Mouse (Mus musculus): Measurements from ENCODE around the gene Synj2. TPM values are rescaled to one million over a fixed set of nuclear protein-coding genes. Genes with fewer than 3 reads are reported as not detected.

Synj2 gene
- polyA plus RNA-seq, 1 experiment from 2014 or later: 2.5 TPM

GRCm38 (mm10) chr17:5977056-5977920, 36.2 kb downstream of the Synj2 start:
- ATAC-seq (ENCODE audit: insufficient number of reproducible peaks, insufficient read depth, low FRiP score, low TSS enrichment): no peak
- no peak overlapping the region for H3K4me3 ChIP-seq
- WGBS: 45% methylated on average over 16 of the region's 16 CpGs
- no peaks in the 10 kb centered on the region for H3K27me3 ChIP-seq
- no peaks in the 10 kb centered on the region for H3K9me3 ChIP-seq
- peak overlapping the region; percentile 37; the same call in 1 of the 2 replicates for H3K27ac ChIP-seq
- H3K4me2 ChIP-seq (replicated peaks): no peak overlapping the region
- no peaks in the 10 kb centered on the region for H3K36me3 ChIP-seq
- peaks cover 28% of the 10 kb centered on the region for H3K4me1 ChIP-seq
- H3K9ac ChIP-seq: no peak overlapping the region

GRCm38 (mm10) chr17:5977921-5978504, 36.9 kb downstream of the Synj2 start:
- no peak for ATAC-seq (ENCODE audit: insufficient number of reproducible peaks, insufficient read depth, low FRiP score, low TSS enrichment)
- WGBS: 70% methylated on average over 8 of the region's 8 CpGs
- H3K4me1 ChIP-seq: peaks cover 28% of the 10 kb centered on the region
- no peak overlapping the region for H3K4me3 ChIP-seq
- no peak overlapping the region for H3K9ac ChIP-seq
- H3K36me3 ChIP-seq: no peaks in the 10 kb centered on the region
- no peak overlapping the region for H3K4me2 ChIP-seq (replicated peaks)
- H3K9me3 ChIP-seq: no peaks in the 10 kb centered on the region
- H3K27ac ChIP-seq: no peak overlapping the region
- no peaks in the 10 kb centered on the region for H3K27me3 ChIP-seq

- Histone ChIP-seq H3K36me3 (no peaks in the 10 kb centered on the region), H3K4me1 (peaks cover 28% of the 10 kb centered on the region), H3K4me2 (replicated peaks) (no peak overlapping the region), H3K9me3 (no peaks in the 10 kb centered on the region), H3K9ac (no peak overlapping the region), H3K4me3 (no peak overlapping the region), H3K27me3 (no peaks in the 10 kb centered on the region), H3K27ac (no peak overlapping the region)
- no peak for ATAC-seq (ENCODE audit: insufficient number of reproducible peaks, insufficient read depth, low FRiP score, low TSS enrichment)
- WGBS: 75% methylated on average over 10 of the region's 10 CpGs
These were observed 37.5 kb downstream of the Synj2 start for GRCm38 (mm10) chr17:5978505-5979077.

GRCm38 (mm10) chr17:5980860-5981259, 39.8 kb downstream of the Synj2 start:
- H3K27me3 ChIP-seq: no peaks in the 10 kb centered on the region
- no peak overlapping the region for H3K9ac ChIP-seq
- no peak overlapping the region for H3K4me3 ChIP-seq
- 32% methylated on average over 6 of the region's 6 CpGs for WGBS
- no peaks in the 10 kb centered on the region for H3K9me3 ChIP-seq
- H3K27ac ChIP-seq: no peak overlapping the region
- no peak overlapping the region for H3K4me2 ChIP-seq (replicated peaks)
- no peaks in the 10 kb centered on the region for H3K36me3 ChIP-seq
- peaks cover 20% of the 10 kb centered on the region for H3K4me1 ChIP-seq
- no peak for ATAC-seq (ENCODE audit: insufficient number of reproducible peaks, insufficient read depth, low FRiP score, low TSS enrichment)

- 74% methylated on average over 6 of the region's 6 CpGs for WGBS
- Histone ChIP-seq H3K4me2 (replicated peaks) (no peak overlapping the region), H3K4me1 (peaks cover 16% of the 10 kb centered on the region), H3K4me3 (no peak overlapping the region), H3K27ac (no peak overlapping the region), H3K36me3 (no peaks in the 10 kb centered on the region), H3K9me3 (no peaks in the 10 kb centered on the region), H3K27me3 (no peaks in the 10 kb centered on the region), H3K9ac (no peak overlapping the region)
- no peak for ATAC-seq (ENCODE audit: insufficient number of reproducible peaks, insufficient read depth, low FRiP score, low TSS enrichment)
These were observed 42.1 kb downstream of the Synj2 start for GRCm38 (mm10) chr17:5983150-5983549.

- Histone ChIP-seq H3K9ac (no peak overlapping the region), H3K4me3 (no peak overlapping the region), H3K4me2 (replicated peaks) (no peak overlapping the region), H3K9me3 (no peaks in the 10 kb centered on the region), H3K36me3 (no peaks in the 10 kb centered on the region), H3K27me3 (no peaks in the 10 kb centered on the region), H3K4me1 (peaks cover 19% of the 10 kb centered on the region), H3K27ac (no peak overlapping the region)
- WGBS: 75% methylated on average over 6 of the region's 6 CpGs
- ATAC-seq (ENCODE audit: insufficient number of reproducible peaks, insufficient read depth, low FRiP score, low TSS enrichment): no peak
These were observed 42.8 kb downstream of the Synj2 start for GRCm38 (mm10) chr17:5983901-5984300.

GRCm38 (mm10) chr17:5984700-5985231, 43.7 kb downstream of the Synj2 start:
- Histone ChIP-seq H3K4me1 (peaks cover 19% of the 10 kb centered on the region), H3K4me3 (no peak overlapping the region), H3K36me3 (no peaks in the 10 kb centered on the region), H3K27me3 (no peaks in the 10 kb centered on the region), H3K27ac (no peak overlapping the region), H3K9me3 (no peaks in the 10 kb centered on the region), H3K4me2 (replicated peaks) (no peak overlapping the region), H3K9ac (no peak overlapping the region)
- WGBS: 72% methylated on average over 13 of the region's 13 CpGs
- ATAC-seq (ENCODE audit: insufficient number of reproducible peaks, insufficient read depth, low FRiP score, low TSS enrichment): no peak

- Histone ChIP-seq H3K27me3 (no peaks in the 10 kb centered on the region), H3K4me1 (peaks cover 19% of the 10 kb centered on the region), H3K27ac (no peak overlapping the region), H3K4me2 (replicated peaks) (no peak overlapping the region), H3K9ac (no peak overlapping the region), H3K9me3 (no peaks in the 10 kb centered on the region), H3K4me3 (no peak overlapping the region), H3K36me3 (no peaks in the 10 kb centered on the region)
- WGBS: 83% methylated on average over 1 of the region's 1 CpGs
- no peak for ATAC-seq (ENCODE audit: insufficient number of reproducible peaks, insufficient read depth, low FRiP score, low TSS enrichment)
These were observed 44.2 kb downstream of the Synj2 start for GRCm38 (mm10) chr17:5985271-5985670.

- H3K9ac ChIP-seq: no peak overlapping the region
These were observed 46.4 kb downstream of the Synj2 start for GRCm38 (mm10) chr17:5987271-5988056.

GRCm38 (mm10) chr17:5988102-5988501, 47.0 kb downstream of the Synj2 start:
- peak overlapping the region; percentile 2; the same call in 1 of the 2 replicates for H3K4me2 ChIP-seq (replicated peaks)
- H3K27me3 ChIP-seq: no peaks in the 10 kb centered on the region
- no peaks in the 10 kb centered on the region for H3K9me3 ChIP-seq
- H3K4me1 ChIP-seq: peaks cover 19% of the 10 kb centered on the region
- no peak overlapping the region for H3K4me3 ChIP-seq
- H3K27ac ChIP-seq: no peak overlapping the region
- ATAC-seq (ENCODE audit: insufficient number of reproducible peaks, insufficient read depth, low FRiP score, low TSS enrichment): no peak
- no peak overlapping the region for H3K9ac ChIP-seq
- no peaks in the 10 kb centered on the region for H3K36me3 ChIP-seq
- WGBS: 45% methylated on average over 4 of the region's 4 CpGs

More at GRCm38 (mm10) chr17:5987271-5988056, 46.4 kb downstream of the Synj2 start:
- H3K27me3 ChIP-seq: no peaks in the 10 kb centered on the region
- WGBS: 32% methylated on average over 11 of the region's 11 CpGs
- 0 out of 2 replicates have a peak, but pooled peaks have one; percentile 48 for ATAC-seq (ENCODE audit: insufficient number of reproducible peaks, insufficient read depth, low FRiP score, low TSS enrichment)
- peaks cover 19% of the 10 kb centered on the region for H3K4me1 ChIP-seq
- H3K4me2 ChIP-seq (replicated peaks): peak overlapping the region; percentile 2; the same call in 1 of the 2 replicates
- H3K9me3 ChIP-seq: no peaks in the 10 kb centered on the region
- no peaks in the 10 kb centered on the region for H3K36me3 ChIP-seq
- no peak overlapping the region for H3K27ac ChIP-seq
- no peak overlapping the region for H3K4me3 ChIP-seq

- Histone ChIP-seq H3K4me2 (replicated peaks) (no peak overlapping the region), H3K27me3 (no peaks in the 10 kb centered on the region), H3K4me3 (no peak overlapping the region), H3K27ac (no peak overlapping the region), H3K36me3 (no peaks in the 10 kb centered on the region), H3K4me1 (peaks cover 4% of the 10 kb centered on the region), H3K9me3 (no peaks in the 10 kb centered on the region), H3K9ac (no peak overlapping the region)
- ATAC-seq (ENCODE audit: insufficient number of reproducible peaks, insufficient read depth, low FRiP score, low TSS enrichment): no peak
- WGBS: 39% methylated on average over 5 of the region's 5 CpGs
These were observed 51.9 kb downstream of the Synj2 start for GRCm38 (mm10) chr17:5992866-5993580.
